Mouse (Mus musculus) gastrocnemius, adult 2 months (tissue): ENCODE data around the gene Kcnk6. TPM values are rescaled to one million over a fixed set of nuclear protein-coding genes. Genes with fewer than 3 reads are reported as not detected.

Experiments used
- DNase-seq: peaks from one replicate; pipeline ENCODE4 v3.0.0; 2022
- H3K27ac ChIP-seq: fragments of 200-600 bp; 2 replicates; pipeline ENCODE4 v1.8.1; 2022; ENCODE audit warnings: mild to moderate bottlenecking
- H3K4me3 ChIP-seq: fragments of 200-600 bp; 2 replicates; pipeline ENCODE4 v1.8.1; 2022; ENCODE audit warnings: mild to moderate bottlenecking, moderate library complexity
- CTCF ChIP-seq: fragments of 200-600 bp; IDR thresholded peaks from 2 replicates; pipeline ENCODE4 v1.8.1; 2022; ENCODE audit warnings: antibody characterized with exemption, mild to moderate bottlenecking, moderate library complexity
- intact Hi-C: fragments of 180-260 bp; cut with DNase I; formaldehyde crosslinking; loops from one replicate; pipeline ENCODE4 v1.15.1; 2025
- total RNA-seq, 2 experiments: library from RNA; stranded (reverse); gene quantifications; 2 replicates each; pipeline ENCODE4 v1.2.3; 2021

Gene Kcnk6
- total RNA-seq, 2 experiments from 2014 or later: 0.61 to 1.4 TPM

GRCm38 (mm10) chr7:29262151-29262550 is 29.8 kb upstream of the Kcnk6 start:
- intact Hi-C loops: no loop called here

GRCm38 (mm10) chr7:29259781-29260730 is 27.7 kb upstream of the Kcnk6 start:
- intact Hi-C loops: no loop called here
- DNase-seq: no peak
- TF ChIP-seq CTCF: no peak
- Histone ChIP-seq H3K27ac (no peak overlapping the region), H3K4me3 (no peak overlapping the region)

More at GRCm38 (mm10) chr7:29262151-29262550, 29.8 kb upstream of the Kcnk6 start:
- H3K27ac ChIP-seq: peak overlapping the region; percentile 79
- H3K4me3 ChIP-seq: peak overlapping the region; percentile 9; the same call in 1 of the 2 replicates
- no peak for TF ChIP-seq CTCF
- no peak for DNase-seq

- intact Hi-C loops: no loop called here
- H3K4me3 ChIP-seq: no peak overlapping the region
- no peak for TF ChIP-seq CTCF
- no peak overlapping the region for H3K27ac ChIP-seq
- peak; percentile 46 for DNase-seq
These were observed 25.1 kb upstream of the Kcnk6 start for GRCm38 (mm10) chr7:29257368-29257767.

- intact Hi-C loops: no loop called here
- no peak for DNase-seq
- H3K27ac ChIP-seq: no peak overlapping the region
- no peak for TF ChIP-seq CTCF
- no peak overlapping the region for H3K4me3 ChIP-seq
These were observed 23.6 kb upstream of the Kcnk6 start for GRCm38 (mm10) chr7:29255875-29256274.

- TF ChIP-seq CTCF: no peak
- Histone ChIP-seq H3K4me3 (no peak overlapping the region), H3K27ac (peak overlapping the region; percentile 54; the same call in 1 of the 2 replicates)
- intact Hi-C loops: no loop called here
- no peak for DNase-seq
These were observed 21.5 kb upstream of the Kcnk6 start for GRCm38 (mm10) chr7:29253842-29254241.

GRCm38 (mm10) chr7:29251166-29251565 is 18.9 kb upstream of the Kcnk6 start:
- H3K27ac ChIP-seq: no peak overlapping the region
- no peak for TF ChIP-seq CTCF
- DNase-seq: no peak
- H3K4me3 ChIP-seq: no peak overlapping the region
- intact Hi-C loops: no loop called here

GRCm38 (mm10) chr7:29248261-29248841 is 16.0 kb upstream of the Kcnk6 start, which contains the start of gene 2200002D01Rik:
Gene 2200002D01Rik (minus strand): TSS chr7:29248466.
- peak; percentile 43 for DNase-seq
- no peak for TF ChIP-seq CTCF
- peak within 1 kb of the TSS; percentile 69 for H3K4me3 ChIP-seq
- peak within 1 kb of the TSS; percentile 75 for H3K27ac ChIP-seq
- intact Hi-C loops: no loop called here

- peak; percentile 44 for DNase-seq
- intact Hi-C loops: loop anchor here (2.0 kb wide), 1 partner anchor 49 kb away; no protein-coding TSS in a partner anchor
- no peak for TF ChIP-seq CTCF
- peak overlapping the region; percentile 69 for H3K4me3 ChIP-seq
- peak overlapping the region; percentile 75 for H3K27ac ChIP-seq
These were observed 15.4 kb upstream of the Kcnk6 start for GRCm38 (mm10) chr7:29247706-29248105.

GRCm38 (mm10) chr7:29247314-29247700 is 15.0 kb upstream of the Kcnk6 start:
- Histone ChIP-seq H3K27ac (peak overlapping the region; percentile 75), H3K4me3 (peak overlapping the region; percentile 69)
- TF ChIP-seq CTCF: peak; percentile 91
- peak; percentile 82 for DNase-seq
- intact Hi-C loops: loop anchor here (2.0 kb wide), 1 partner anchor 49 kb away; no protein-coding TSS in a partner anchor

- no peak for DNase-seq
- intact Hi-C loops: loop anchor here (2.0 kb wide), 1 partner anchor 50 kb away; no protein-coding TSS in a partner anchor
- H3K27ac ChIP-seq: no peak overlapping the region
- no peak for TF ChIP-seq CTCF
- peak overlapping the region; percentile 69 for H3K4me3 ChIP-seq
These were observed 14.5 kb upstream of the Kcnk6 start for GRCm38 (mm10) chr7:29246619-29247313.

- Histone ChIP-seq H3K27ac (no peak overlapping the region), H3K4me3 (no peak overlapping the region)
- intact Hi-C loops: loop anchor here (2.0 kb wide), 1 partner anchor 51 kb away; no protein-coding TSS in a partner anchor
- no peak for TF ChIP-seq CTCF
- DNase-seq: no peak
These were observed 13.7 kb upstream of the Kcnk6 start for GRCm38 (mm10) chr7:29246015-29246414.

- peak; percentile 49 for DNase-seq
- no peak overlapping the region for H3K4me3 ChIP-seq
- no peak overlapping the region for H3K27ac ChIP-seq
- intact Hi-C loops: no loop called here
- TF ChIP-seq CTCF: peak; percentile 69
These were observed 12.6 kb upstream of the Kcnk6 start for GRCm38 (mm10) chr7:29244732-29245416.
